Mouse (Mus musculus) embryonic stem cell, embryonic (primary cell): ENCODE results near the gene Grcc10.

ENCODE experiments used
- CTCF ChIA-PET, 4 experiments: fragments of 300-600 bp in 2 of 4; fragments of 350-600 bp in 2 of 4; sonication (Branson Sonifier 250); formaldehyde crosslinking; loops; one replicate each; lab custom pipeline; 2022; ENCODE audit warnings: inconsistent platforms in 2 of 4; lab: Charles Lee
- POLR2A ChIA-PET, 4 experiments: fragments of 300-600 bp in 2 of 4; fragments of 350-600 bp in 2 of 4; sonication (Branson Sonifier 250); formaldehyde crosslinking; loops; one replicate each; lab custom pipeline; 2022; ENCODE audit warnings: antibody characterized with exemption in 4 of 4, inconsistent platforms in 1 of 4; lab: Charles Lee

Grcc10 gene

GRCm38 (mm10) chr6:124746296-124746605, 5.1 kb upstream of the Grcc10 start:
- ChIA-PET POLR2A (interaction anchor here (0.5 to 23.3 kb wide), 21 partner anchors 11 to 1943 kb away, joined by 3 to 686 read pairs (median 8); partner anchors contain the start of genes Atn1 (in 3 of the 4), Emg1 (in 3 of the 4), Phb2 (in 3 of the 4) and Gm45234 (in 2 of the 4)), CTCF (interaction anchor here (0.6 to 2.7 kb wide), 8 partner anchors 13 to 163 kb away, joined by 3 to 12 read pairs (median 4); partner anchors contain the start of genes Emg1 (in 1 of the 4) and Phb2 (in 1 of the 4))

DNA sequence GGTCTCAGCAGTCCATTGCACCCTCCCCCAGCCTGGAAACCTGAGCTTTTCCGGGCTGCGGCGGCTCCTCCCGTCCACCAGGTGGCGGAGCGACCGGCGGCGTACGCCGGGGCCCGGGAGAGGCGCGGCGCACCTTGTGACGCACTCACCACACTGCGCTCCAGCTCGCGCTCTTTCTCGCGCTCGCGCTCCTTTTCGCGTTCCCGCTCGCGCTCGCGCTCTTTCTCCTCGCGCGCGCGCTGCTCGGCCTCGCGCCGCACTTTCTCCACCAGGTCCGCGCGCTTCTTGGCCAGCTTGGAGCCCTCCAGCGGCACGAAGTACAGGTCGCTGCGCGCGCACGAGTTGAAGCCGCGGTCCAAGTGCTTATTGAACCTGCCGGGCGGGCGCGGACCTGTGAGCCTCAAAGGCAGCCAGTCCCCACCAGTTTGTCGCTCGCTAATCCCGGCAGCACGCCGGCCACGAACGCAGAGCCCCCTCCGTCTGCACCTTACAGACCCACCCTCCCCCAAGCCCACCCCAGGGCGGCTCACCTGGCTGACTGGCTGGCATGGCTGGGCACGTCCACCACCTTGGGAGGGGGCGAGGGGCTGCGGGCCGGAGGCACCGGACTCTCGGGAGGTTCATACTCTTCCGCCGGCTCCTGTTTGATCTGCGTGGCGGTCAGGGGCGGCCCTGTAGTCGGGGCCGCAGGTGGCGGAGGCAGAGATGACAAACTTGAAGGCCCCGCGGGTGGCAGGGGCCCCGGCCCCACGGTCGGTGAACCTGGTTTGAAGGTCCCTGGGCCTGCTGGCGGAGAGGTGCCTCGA, 4.5 kb upstream of the Grcc10 start:
- CTCF ChIA-PET = interaction anchor here (0.6 to 3.4 kb wide), 44 partner anchors 10 to 273 kb away, joined by 3 to 46 read pairs (median 4); partner anchors contain the start of genes Gm45234 (in 3 of the 4), Emg1 (in 2 of the 4), Phb2 (in 2 of the 4) and Atn1 (in 1 of the 4)
- POLR2A ChIA-PET = interaction anchor here (0.6 to 23.3 kb wide), 88 partner anchors 11 to 825 kb away, joined by 3 to 686 read pairs (median 4); partner anchors contain the start of genes Atn1 (in 3 of the 4), Cdca3 (in 3 of the 4), Emg1 (in 3 of the 4) and Gm45234 (in 3 of the 4)

DNA sequence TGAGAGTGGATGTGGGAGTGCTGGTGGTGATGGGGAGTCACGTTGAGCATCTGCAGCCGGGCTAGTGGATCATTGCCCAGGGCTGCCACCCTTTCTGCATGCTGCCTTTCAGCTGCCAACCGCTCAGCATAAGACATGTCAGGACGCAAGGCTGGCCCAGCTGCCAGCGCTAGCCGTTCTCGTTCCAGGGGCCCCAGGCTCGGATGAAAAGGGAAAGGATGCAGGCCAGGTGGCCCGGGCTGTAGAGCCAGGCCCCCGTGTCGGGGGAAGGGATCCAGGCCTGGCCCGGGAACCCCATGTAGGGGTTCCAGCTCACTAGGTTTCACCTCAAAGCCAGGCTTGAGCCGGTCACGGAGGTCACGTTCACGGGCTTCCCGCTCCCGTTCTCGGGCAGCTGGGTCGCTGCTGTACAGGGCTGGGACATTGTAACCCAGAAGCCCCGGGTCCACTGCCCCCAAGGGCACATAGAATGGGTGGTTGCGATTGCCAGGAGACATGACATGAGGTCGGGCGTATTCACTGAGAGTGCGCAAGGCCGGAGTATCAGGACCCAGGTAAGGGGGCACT, 3.7 kb upstream of the Grcc10 start:
- ChIA-PET CTCF (interaction anchor here (0.5 to 3.4 kb wide), 40 partner anchors 10 to 1960 kb away, joined by 3 to 46 read pairs (median 4); partner anchors contain the start of genes Gm45234 (in 3 of the 4), Emg1 (in 2 of the 4), Phb2 (in 2 of the 4) and Atn1 (in 1 of the 4)), POLR2A (interaction anchor here (0.6 to 23.3 kb wide), 92 partner anchors 12 to 470 kb away, joined by 3 to 686 read pairs (median 4); partner anchors contain the start of genes Atn1 (in 3 of the 4), Cdca3 (in 3 of the 4), Emg1 (in 3 of the 4) and Gm45234 (in 3 of the 4))

- ChIA-PET CTCF (interaction anchor here in 2 of 4 experiments (0.9 to 3.4 kb wide), 4 partner anchors 14 to 41 kb away, joined by 4 to 46 read pairs (median 8); partner anchors contain the start of genes Atn1 (in 1 of the 2) and Gm45234 (in 1 of the 2)), POLR2A (interaction anchor here (0.6 to 23.3 kb wide), 31 partner anchors 12 to 422 kb away, joined by 3 to 686 read pairs (median 6); partner anchors contain the start of genes Atn1 (in 3 of the 4), Gm45234 (in 3 of the 4), Cdca3 (in 2 of the 4) and Emg1 (in 2 of the 4))
Measured at GRCm38 (mm10) chr6:124743647-124744046, 2.5 kb upstream of the Grcc10 start.

DNA sequence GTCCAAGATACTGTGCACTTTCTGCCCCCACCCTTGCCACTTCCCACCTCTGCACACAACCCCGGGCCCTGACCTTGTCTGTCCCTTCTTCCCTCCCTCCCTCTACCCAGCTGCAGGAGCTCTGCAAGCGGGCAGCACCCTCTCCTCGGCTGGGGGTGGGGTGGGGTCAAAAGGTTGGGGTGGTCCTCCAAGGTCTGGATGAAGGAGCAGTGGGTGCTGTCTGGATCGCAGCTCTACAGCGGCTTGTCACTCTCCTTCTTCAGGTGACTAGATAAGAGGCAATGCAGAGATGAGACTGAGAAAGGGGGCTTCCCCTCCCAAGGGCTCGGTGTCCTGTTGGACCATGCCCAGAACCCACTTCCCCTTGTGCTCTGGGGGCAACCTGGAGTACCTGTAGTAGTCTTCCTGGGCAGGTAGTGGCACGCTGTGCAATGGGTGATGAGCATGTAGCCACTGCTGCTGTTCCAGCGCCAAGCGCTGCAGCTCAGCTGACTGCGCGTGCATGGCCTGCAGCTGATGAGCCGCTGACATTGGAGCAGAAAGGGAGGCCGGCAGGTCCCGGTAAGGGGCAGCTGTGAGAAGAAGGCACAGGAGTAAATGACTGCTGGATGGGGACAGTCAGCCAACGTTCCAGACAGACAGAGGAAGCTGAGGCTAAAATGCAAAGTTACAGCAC, 1.8 kb upstream of the Grcc10 start:
- CTCF ChIA-PET = interaction anchor here in 1 of 4 experiments (3.4 kb wide), 1 partner anchor 15 kb away, joined by 46 read pairs; the partner anchor contains the start of genes Atn1 and Gm45234
- POLR2A ChIA-PET = interaction anchor here (0.6 to 23.3 kb wide), 27 partner anchors 11 to 423 kb away, joined by 3 to 686 read pairs (median 6); partner anchors contain the start of genes Atn1 (in 3 of the 4), Gm45234 (in 3 of the 4), Cdca3 (in 2 of the 4) and Emg1 (in 2 of the 4)

GRCm38 (mm10) chr6:124741842-124742241, 668 bp upstream of the Grcc10 start:
- POLR2A ChIA-PET = interaction anchor here (0.5 to 23.3 kb wide), 259 partner anchors 8 to 823 kb away, joined by 3 to 686 read pairs (median 5); partner anchors contain the start of genes Atn1 (in 4 of the 4), Emg1 (in 4 of the 4), Gm45234 (in 4 of the 4) and Phb2 (in 4 of the 4)
- CTCF ChIA-PET = interaction anchor here (0.6 to 2.1 kb wide), 14 partner anchors 14 to 450 kb away, joined by 3 to 12 read pairs (median 4); partner anchors contain the start of genes Cdca3 (in 1 of the 4), Emg1 (in 1 of the 4), Gm45234 (in 1 of the 4) and Mrpl51 (in 1 of the 4)

DNA sequence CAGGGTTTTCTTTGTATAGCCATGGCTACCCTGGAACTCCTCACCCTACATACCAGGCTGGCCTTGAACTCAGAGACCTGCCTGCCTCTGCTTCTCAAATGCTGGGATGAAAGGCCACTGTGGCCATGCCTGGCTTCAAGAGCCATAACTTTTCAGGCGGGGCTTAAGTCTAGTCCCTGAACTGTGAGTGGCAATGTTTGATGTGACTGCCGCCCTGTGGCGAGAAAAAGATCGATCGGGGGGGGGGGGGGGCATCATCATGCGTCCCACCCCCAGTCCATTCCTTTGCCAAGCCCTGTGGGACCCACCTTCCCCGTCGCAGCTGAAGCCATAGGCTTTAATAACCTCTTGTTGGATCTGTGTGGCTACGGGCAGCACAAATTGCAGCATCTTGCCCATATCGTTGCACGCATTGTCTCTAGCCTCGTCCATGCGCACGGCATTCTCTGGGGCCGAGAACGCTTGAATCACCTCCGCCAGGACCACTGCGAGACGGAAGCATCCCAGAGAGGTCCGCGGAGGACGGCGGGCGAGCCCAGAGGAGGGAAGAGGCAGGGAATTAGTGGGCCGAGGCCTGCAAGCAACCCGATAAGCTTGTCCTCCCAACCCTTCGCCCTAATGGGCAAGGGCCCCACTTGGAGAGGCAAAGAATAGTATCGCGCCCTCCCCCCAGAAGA, 825 bp downstream of the Grcc10 start:
- ChIA-PET POLR2A (interaction anchor here (0.5 to 23.3 kb wide), 160 partner anchors 8 to 1865 kb away, joined by 3 to 686 read pairs (median 7); partner anchors contain the start of genes Atn1 (in 4 of the 4), C1rl (in 4 of the 4), Cdca3 (in 4 of the 4) and Emg1 (in 4 of the 4)), CTCF (interaction anchor here in 3 of 4 experiments (0.6 to 2.1 kb wide), 11 partner anchors 17 to 107 kb away, joined by 3 to 12 read pairs (median 5); no protein-coding TSS in a partner anchor)

DNA sequence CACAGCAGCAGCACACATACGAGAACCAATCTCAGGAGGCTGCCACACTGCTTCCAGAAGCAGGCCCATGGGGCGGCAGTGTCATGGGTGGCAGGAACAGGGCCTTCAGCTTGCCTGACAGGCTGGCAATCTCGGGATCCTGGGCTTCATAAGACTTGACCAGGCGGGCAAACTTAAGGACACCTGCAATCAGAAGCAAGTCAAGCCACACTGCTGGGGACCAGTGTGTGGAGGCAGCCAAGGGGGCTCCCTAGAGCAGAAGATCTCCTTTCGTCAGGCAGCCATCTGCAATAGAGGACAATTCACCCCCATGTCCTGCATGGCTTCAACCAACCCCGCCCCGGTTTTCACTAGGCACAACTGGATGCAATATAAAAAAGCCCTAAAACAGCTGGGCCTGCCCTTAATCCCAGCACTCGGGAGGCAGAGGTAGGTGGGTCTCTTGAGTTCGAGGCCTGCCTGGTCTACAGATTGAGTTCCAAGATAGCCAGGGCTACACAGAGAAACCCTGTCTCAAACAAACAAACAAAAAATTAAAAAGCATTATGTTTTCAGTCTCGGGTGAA, 1.9 kb downstream of the Grcc10 start:
- ChIA-PET CTCF (interaction anchor here in 3 of 4 experiments (1.0 to 2.1 kb wide), 11 partner anchors 20 to 266 kb away, joined by 3 to 11 read pairs (median 4); partner anchors contain the start of gene Lpcat3 (in 1 of the 3)), POLR2A (interaction anchor here (0.5 to 23.3 kb wide), 56 partner anchors 8 to 452 kb away, joined by 3 to 686 read pairs (median 6); partner anchors contain the start of genes Emg1 (in 3 of the 4), Phb2 (in 3 of the 4), Atn1 (in 2 of the 4) and Eno2 (in 2 of the 4))

DNA sequence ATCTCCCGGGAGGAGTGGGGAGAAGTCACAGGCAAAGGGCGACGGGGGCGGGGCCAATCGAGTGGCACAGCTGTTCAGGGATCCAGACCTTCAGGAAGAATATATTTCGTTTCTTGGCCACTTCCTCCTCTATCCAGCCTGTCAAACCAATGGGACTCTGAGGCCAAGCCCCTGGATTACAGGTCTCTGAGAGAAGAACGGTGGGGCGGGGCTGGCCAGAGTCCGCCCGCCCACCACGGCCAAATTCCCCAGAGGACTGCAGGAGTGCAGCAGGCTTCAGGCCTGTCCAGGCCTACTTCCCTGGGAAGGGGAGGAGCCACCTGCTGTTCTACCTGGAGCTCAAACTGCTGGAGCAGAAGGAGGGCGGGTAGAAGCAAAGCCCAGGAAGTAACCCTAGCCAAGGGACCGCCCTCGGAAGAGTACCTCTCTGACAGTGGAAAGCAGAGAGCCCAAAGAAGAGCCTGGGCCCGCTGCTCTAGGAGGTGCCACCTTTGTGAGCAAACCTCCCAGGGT, 2.6 kb downstream of the Grcc10 start, which contains the start of gene Ptpn6:
TSS of gene Ptpn6 (minus strand) at position 204 of the 513 bp plus-strand sequence.
- CTCF ChIA-PET = interaction anchor here in 3 of 4 experiments (0.9 to 2.1 kb wide), 13 partner anchors 19 to 265 kb away, joined by 3 to 11 read pairs (median 4); partner anchors contain the start of genes Emg1 (in 1 of the 3), Lpcat3 (in 1 of the 3) and Phb2 (in 1 of the 3)
- POLR2A ChIA-PET = interaction anchor here (0.5 to 23.3 kb wide), 57 partner anchors 8 to 453 kb away, joined by 3 to 686 read pairs (median 5); partner anchors contain the start of genes Emg1 (in 3 of the 4), Phb2 (in 3 of the 4), Atn1 (in 2 of the 4) and Cdca3 (in 2 of the 4)

GRCm38 (mm10) chr6:124737040-124737439, 4.1 kb downstream of the Grcc10 start:
- CTCF ChIA-PET = interaction anchor here in 1 of 4 experiments (0.8 kb wide), 1 partner anchor 34 kb away, joined by 3 read pairs; no protein-coding TSS in a partner anchor
- POLR2A ChIA-PET = interaction anchor here in 3 of 4 experiments (0.8 to 23.3 kb wide), 7 partner anchors 7 to 69 kb away, joined by 3 to 686 read pairs (median 246); partner anchors contain the start of genes Emg1 (in 3 of the 3), Phb2 (in 3 of the 3), Atn1 (in 2 of the 3) and Gm45234 (in 2 of the 3)

- CTCF ChIA-PET = interaction anchor here in 1 of 4 experiments (1.1 kb wide), 1 partner anchor 11 kb away, joined by 3 read pairs; no protein-coding TSS in a partner anchor
- POLR2A ChIA-PET = interaction anchor here in 2 of 4 experiments (0.6 to 23.3 kb wide), 6 partner anchors 10 to 254 kb away, joined by 3 to 686 read pairs (median 28); partner anchors contain the start of genes Atn1 (in 1 of the 2), Emg1 (in 1 of the 2), Eno2 (in 1 of the 2) and Gm45234 (in 1 of the 2)
Measured at GRCm38 (mm10) chr6:124734417-124734816, 6.8 kb downstream of the Grcc10 start.

DNA sequence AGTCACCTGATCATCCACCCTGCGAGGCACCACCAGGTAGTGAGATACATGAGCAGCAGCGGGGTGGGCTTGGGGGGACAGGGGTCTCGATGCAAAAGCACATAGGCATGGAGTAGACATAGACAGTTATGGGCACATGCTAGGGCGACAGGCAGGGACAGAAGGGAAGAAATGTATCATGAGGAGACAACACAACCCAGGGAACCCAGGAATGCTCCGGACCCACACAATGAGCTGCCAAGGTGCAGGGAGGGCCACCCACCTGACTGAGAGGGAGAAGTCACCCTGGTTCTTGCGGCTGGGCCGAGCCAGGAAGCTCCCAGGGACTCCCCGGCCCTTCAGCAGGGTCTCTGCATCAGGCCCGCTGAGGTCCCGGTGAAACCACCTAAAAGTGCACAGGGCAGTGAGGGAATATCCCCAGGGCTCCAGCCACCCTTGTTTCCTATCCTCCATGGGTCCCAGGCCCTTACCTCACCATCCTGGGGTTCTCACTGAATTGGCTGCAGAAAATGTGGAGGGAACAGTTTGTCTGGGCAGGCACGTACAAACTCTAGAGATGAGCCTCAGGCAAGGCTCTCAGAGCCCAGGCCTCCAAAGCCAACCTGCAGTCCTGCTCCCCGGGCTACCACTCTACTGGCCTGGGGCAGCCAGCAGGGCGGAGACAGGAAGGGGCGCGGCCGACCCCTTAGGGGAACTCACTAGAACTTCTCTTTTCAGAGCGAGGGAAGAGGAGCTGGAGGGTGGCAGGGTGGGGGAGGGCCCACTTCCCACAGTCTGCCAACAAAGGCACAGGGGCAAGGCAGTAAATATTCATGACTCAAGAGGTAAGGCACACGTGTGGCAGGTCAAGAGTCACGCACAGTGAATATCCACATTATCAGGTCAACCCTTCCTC, 8.5 kb downstream of the Grcc10 start:
- ChIA-PET CTCF (interaction anchor here in 3 of 4 experiments (0.5 to 2.4 kb wide), 10 partner anchors 12 to 220 kb away, joined by 3 to 10 read pairs (median 4); no protein-coding TSS in a partner anchor), POLR2A (interaction anchor here (0.5 to 23.3 kb wide), 31 partner anchors 8 to 459 kb away, joined by 3 to 686 read pairs (median 4); partner anchors contain the start of genes Grcc10 (in 4 of the 4), Emg1 (in 3 of the 4), Phb2 (in 3 of the 4) and Atn1 (in 2 of the 4))

GRCm38 (mm10) chr6:124731038-124731437, 10.1 kb downstream of the Grcc10 start:
- POLR2A ChIA-PET = interaction anchor here (0.6 to 23.3 kb wide), 15 partner anchors 10 to 529 kb away, joined by 3 to 686 read pairs (median 6); partner anchors contain the start of genes Grcc10 (in 4 of the 4), Phb2 (in 2 of the 4), Atn1 (in 1 of the 4) and Emg1 (in 1 of the 4)
- CTCF ChIA-PET = interaction anchor here in 2 of 4 experiments (1.0 to 2.4 kb wide), 2 partner anchors 14 to 28 kb away, joined by 3 to 10 read pairs; no protein-coding TSS in a partner anchor
